Mouse (Mus musculus) bone marrow macrophage, adult 2 months (primary cell): ENCODE measurements around the gene Olfr1501.
"Not testable (repeated sequence)": the region's sequence is repeated elsewhere in the genome, so short reads cannot be mapped to it uniquely, and the experiment has no call there.

Experiments used
- CTCF ChIP-seq: IDR thresholded peaks from 2 replicates; pipeline ENCODE4 v1.5.1; 2012; ENCODE audit warnings: low read depth, mild to moderate bottlenecking, low read length, moderate library complexity
- POLR2A ChIP-seq: IDR thresholded peaks from 2 replicates; pipeline ENCODE4 v1.6.1; 2012; ENCODE audit warnings: mild to moderate bottlenecking, low read depth, low read length, borderline replicate concordance

DNA sequence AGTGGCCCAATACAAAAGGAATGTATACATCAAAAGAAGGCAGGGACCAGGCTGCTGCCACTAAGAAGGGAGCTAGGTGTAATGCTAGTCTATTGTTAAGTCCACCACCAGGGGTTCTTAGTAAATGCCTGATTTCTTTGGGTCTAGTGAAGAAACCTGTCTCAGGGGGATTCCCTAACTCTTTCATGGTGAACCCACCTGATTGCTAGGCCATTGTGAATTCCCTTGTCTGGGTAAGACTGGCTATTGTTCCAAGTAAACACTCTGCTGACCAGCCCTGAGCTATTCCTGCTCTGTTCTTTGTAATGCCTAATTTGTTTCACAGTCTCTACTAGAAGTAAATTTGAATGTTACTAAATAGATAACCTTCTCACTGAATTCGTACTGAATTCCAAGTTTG is 45.0 kb downstream of the Olfr1501 start:
- not testable (repeated sequence) for TF ChIP-seq CTCF, POLR2A
